Mouse (Mus musculus): ENCODE data around the gene Usp15. TPM values are rescaled to one million over a fixed set of nuclear protein-coding genes. Genes with fewer than 3 reads are reported as not detected.
"Not testable (repeated sequence)": the region's sequence is repeated elsewhere in the genome, so short reads cannot be mapped to it uniquely, and the experiment has no call there.

Usp15 gene
- polyA plus RNA-seq (2011; ENCODE audit: insufficient read depth, insufficient read length, low replicate concordance, missing spikeins): 110 and 125 TPM in 2 replicates

DNA sequence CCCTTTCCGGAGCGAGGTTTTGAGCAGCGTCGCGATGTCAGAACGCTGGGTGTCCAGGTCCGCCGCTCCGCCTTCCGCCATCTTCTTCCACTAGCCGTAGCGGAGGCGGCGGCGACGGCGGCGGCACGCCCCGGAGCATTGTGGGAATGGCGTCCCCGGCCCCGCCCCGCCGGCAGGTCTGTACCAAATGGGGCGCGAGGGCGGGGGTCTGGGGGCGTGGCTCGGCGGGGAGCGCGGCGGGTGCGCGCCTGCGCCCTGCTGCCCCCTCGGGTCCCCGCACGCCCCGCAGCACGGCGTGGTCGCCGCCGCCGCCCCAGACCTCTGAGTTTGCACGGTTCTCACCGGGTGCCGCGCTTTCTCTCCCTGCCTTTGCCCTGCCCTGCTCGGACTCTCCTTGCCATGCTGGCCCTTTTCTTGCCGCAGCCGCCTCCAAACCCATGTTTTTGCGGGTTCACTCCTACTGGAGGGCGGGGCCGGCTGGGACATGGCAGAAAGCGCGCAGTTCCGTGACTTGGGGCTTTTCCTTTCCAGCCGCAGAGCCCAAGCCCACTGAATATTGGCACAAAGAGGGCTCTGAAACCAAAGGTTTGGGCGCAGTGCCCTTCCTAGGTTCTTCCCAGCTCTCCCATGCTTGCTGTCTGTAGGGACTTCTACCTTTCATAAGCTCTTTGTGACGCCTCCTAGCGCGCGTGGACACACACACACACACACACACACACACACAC is at the start of gene Usp15:
Usp15 (minus strand) TSS at position 161 of the 725 bp plus-strand sequence.
- peaks cover 2% of the 10 kb centered on the region; the same call in 1 of the 2 replicates for H3K4me1 ChIP-seq (ENCODE audit: control insufficient read depth, insufficient read depth, low read length)
- peak within 1 kb of the TSS; percentile 99 for H3K27ac ChIP-seq (ENCODE audit: control insufficient read depth, insufficient read depth, low read depth, low read length, poor library complexity)
- under 1% methylated on average over 65 of the region's 66 CpGs for WGBS
- TF ChIP-seq POLR2A (IDR thresholded peaks at IDR 0.05; ENCODE audit: borderline replicate concordance, control insufficient read depth, low read depth, low read length) (peak; percentile 95), CTCF (IDR thresholded peaks at IDR 0.05; ENCODE audit: control insufficient read depth, insufficient read depth, low read length) (no peak)
- peak within 1 kb of the TSS; percentile 95 for H3K4me3 ChIP-seq (replicated peaks; ENCODE audit: control insufficient read depth, low read depth, low read length)

DNA sequence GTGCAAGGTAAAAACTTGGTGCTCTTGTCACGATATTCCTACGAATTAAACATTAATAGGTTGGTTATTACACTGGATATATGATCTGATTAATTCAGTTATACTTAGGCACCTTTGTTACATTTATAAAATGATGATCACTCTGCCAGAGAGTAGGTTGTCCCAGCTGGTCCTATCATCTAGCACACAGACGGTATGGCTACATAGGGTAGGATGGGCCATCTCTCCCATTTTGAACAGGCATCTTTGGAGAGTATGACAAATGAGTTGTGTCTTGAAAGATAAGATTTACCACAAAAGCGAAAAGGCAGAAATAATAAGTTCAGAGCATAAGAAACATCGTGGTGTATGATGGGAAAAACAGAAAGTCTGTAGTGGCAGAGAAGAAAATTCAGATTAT is 32.6 kb upstream of the Usp15 start:
- H3K4me1 ChIP-seq (ENCODE audit: control insufficient read depth, insufficient read depth, low read length): no peaks in the 10 kb centered on the region
- no peak overlapping the region for H3K4me3 ChIP-seq (replicated peaks; ENCODE audit: control insufficient read depth, low read depth, low read length)
- TF ChIP-seq POLR2A (IDR thresholded peaks at IDR 0.05; ENCODE audit: borderline replicate concordance, control insufficient read depth, low read depth, low read length) (no peak), CTCF (IDR thresholded peaks at IDR 0.05; ENCODE audit: control insufficient read depth, insufficient read depth, low read length) (no peak)
- no peak overlapping the region for H3K27ac ChIP-seq (ENCODE audit: control insufficient read depth, insufficient read depth, low read depth, low read length, poor library complexity)
- 68% methylated on average over 5 of the region's 5 CpGs for WGBS

DNA sequence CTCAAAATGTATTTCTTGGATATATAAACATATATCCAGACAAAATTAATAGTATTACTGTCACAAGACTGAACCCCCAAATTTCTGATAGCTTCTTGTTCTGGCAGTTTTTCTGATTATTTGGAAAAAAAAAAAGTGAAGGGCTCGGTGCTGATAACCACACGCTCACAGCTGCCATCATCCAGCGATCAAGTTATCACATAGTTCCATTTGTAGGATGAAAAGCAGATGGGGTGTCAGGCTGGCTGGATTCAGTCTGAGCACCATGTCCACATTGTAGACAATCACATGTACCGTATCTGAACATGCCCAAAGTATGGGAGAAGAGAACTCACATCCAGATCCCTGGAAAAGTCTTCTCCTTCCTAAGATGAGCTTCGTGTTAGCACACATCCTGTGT is 26.0 kb upstream of the Usp15 start:
- no peaks in the 10 kb centered on the region; the same call in none of the 2 replicates for H3K4me1 ChIP-seq (ENCODE audit: control insufficient read depth, insufficient read depth, low read length)
- H3K27ac ChIP-seq (ENCODE audit: control insufficient read depth, insufficient read depth, low read depth, low read length, poor library complexity): 0 out of 2 replicates have a peak overlapping the region, but pooled peaks have one; percentile 14
- H3K4me3 ChIP-seq (replicated peaks; ENCODE audit: control insufficient read depth, low read depth, low read length): no peak overlapping the region
- WGBS: 56% methylated on average over 5 of the region's 5 CpGs
- no peak for TF ChIP-seq POLR2A (IDR thresholded peaks at IDR 0.05; ENCODE audit: borderline replicate concordance, control insufficient read depth, low read depth, low read length)
- no peak for TF ChIP-seq CTCF (IDR thresholded peaks at IDR 0.05; ENCODE audit: control insufficient read depth, insufficient read depth, low read length)

DNA sequence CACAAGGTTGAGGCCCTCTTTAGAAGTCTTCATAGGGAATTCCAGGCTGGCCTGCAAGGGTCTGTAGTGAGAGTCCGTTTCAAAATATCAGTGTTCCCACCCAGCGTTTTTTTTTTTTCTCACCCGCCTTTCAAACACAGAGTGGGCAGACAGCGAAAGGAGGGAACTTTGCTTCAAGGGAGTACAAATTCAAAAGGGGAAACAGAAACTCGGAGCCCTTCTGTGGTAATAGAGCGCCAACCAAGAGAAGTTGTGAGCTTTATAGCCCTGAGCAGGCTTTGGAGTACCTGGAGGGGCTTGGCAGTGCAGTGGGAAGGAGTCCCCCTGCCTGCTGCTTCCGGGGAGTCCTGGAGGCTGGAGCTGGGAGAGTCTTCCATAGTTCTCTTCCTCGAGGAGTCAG is 12.7 kb upstream of the Usp15 start:
- no peak overlapping the region for H3K27ac ChIP-seq (ENCODE audit: control insufficient read depth, insufficient read depth, low read depth, low read length, poor library complexity)

DNA sequence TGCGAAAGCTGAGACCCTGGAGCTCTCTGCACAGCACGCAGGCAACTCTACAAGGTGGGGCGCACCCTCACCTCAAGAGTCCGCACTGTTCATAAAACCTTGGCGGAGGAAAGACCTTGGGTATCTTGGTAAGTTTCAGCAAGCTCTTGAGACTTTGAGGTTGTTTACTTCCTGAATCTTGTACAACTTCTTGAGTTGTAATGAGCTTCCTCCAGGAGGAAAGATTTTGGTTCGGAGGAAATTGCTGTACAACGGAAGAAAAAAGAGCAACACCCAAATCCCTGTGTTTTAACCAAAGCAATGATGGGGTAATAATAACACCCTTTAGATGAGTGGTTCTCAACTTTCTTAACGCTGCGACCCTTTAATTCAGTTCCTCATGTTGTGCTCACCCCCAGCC is 11.5 kb upstream of the Usp15 start:
- TF ChIP-seq POLR2A (IDR thresholded peaks at IDR 0.05; ENCODE audit: borderline replicate concordance, control insufficient read depth, low read depth, low read length) (no peak), CTCF (IDR thresholded peaks at IDR 0.05; ENCODE audit: control insufficient read depth, insufficient read depth, low read length) (no peak)
- peak overlapping the region; percentile 16; the same call in 1 of the 2 replicates for H3K27ac ChIP-seq (ENCODE audit: control insufficient read depth, insufficient read depth, low read depth, low read length, poor library complexity)
- 50% methylated on average over 9 of the region's 9 CpGs for WGBS
- H3K4me3 ChIP-seq (replicated peaks; ENCODE audit: control insufficient read depth, low read depth, low read length): no peak overlapping the region
- H3K4me1 ChIP-seq (ENCODE audit: control insufficient read depth, insufficient read depth, low read length): no peaks in the 10 kb centered on the region; the same call in 1 of the 2 replicates

More for the DNA sequence above, 12.7 kb upstream of the Usp15 start:
- no peak for TF ChIP-seq CTCF (IDR thresholded peaks at IDR 0.05; ENCODE audit: control insufficient read depth, insufficient read depth, low read length)
- no peak for TF ChIP-seq POLR2A (IDR thresholded peaks at IDR 0.05; ENCODE audit: borderline replicate concordance, control insufficient read depth, low read depth, low read length)
- H3K4me3 ChIP-seq (replicated peaks; ENCODE audit: control insufficient read depth, low read depth, low read length): no peak overlapping the region
- no peaks in the 10 kb centered on the region; the same call in 1 of the 2 replicates for H3K4me1 ChIP-seq (ENCODE audit: control insufficient read depth, insufficient read depth, low read length)
- WGBS: 12% methylated on average over 8 of the region's 8 CpGs

DNA sequence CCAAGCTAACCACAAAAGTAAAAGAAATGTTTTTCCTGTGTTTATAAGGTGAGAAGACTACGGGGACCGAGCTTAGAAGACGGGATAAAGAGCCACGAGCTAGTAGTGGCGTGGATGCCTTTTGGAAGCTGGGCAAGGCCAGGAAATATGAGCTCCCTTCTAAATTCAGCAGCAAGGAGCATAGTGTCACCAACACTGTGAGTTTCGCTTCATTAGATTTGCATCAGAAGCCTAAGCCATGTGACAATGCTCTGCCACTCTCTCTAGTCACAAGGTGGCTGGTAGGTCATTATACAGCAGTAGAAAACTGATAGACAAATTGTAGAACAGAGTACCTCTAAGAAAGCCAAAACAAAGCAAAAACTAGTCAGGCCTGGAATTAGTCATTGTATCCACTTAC is 9.3 kb upstream of the Usp15 start:
- H3K4me3 ChIP-seq (replicated peaks; ENCODE audit: control insufficient read depth, low read depth, low read length): no peak overlapping the region
- TF ChIP-seq POLR2A (IDR thresholded peaks at IDR 0.05; ENCODE audit: borderline replicate concordance, control insufficient read depth, low read depth, low read length) (no peak), CTCF (IDR thresholded peaks at IDR 0.05; ENCODE audit: control insufficient read depth, insufficient read depth, low read length) (no peak)
- H3K4me1 ChIP-seq (ENCODE audit: control insufficient read depth, insufficient read depth, low read length): peaks cover 1% of the 10 kb centered on the region; the same call in 1 of the 2 replicates
- H3K27ac ChIP-seq (ENCODE audit: control insufficient read depth, insufficient read depth, low read depth, low read length, poor library complexity): no peak overlapping the region
- WGBS: 87% methylated on average over 6 of the region's 6 CpGs

DNA sequence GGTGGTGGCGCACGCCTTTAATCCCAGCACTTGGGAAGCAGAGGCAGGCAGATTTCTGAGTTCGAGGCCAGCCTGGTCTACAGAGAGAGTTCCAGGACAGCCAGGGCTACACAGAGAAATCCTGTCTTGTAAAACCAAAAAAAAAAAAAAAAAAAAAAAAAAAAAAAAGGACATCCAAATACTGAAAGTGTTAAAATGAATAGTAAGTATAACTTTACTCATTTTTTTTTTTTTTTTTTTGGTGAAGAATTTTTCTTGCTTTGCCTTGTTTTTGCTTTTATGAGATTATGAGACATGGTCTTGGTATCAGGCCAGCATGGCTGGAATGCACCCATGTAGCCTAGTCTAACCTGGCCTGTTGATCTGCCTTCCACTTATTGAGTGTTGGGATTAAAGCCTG is 8.6 kb upstream of the Usp15 start:
- WGBS: 93% methylated on average over 3 of the region's 3 CpGs

DNA sequence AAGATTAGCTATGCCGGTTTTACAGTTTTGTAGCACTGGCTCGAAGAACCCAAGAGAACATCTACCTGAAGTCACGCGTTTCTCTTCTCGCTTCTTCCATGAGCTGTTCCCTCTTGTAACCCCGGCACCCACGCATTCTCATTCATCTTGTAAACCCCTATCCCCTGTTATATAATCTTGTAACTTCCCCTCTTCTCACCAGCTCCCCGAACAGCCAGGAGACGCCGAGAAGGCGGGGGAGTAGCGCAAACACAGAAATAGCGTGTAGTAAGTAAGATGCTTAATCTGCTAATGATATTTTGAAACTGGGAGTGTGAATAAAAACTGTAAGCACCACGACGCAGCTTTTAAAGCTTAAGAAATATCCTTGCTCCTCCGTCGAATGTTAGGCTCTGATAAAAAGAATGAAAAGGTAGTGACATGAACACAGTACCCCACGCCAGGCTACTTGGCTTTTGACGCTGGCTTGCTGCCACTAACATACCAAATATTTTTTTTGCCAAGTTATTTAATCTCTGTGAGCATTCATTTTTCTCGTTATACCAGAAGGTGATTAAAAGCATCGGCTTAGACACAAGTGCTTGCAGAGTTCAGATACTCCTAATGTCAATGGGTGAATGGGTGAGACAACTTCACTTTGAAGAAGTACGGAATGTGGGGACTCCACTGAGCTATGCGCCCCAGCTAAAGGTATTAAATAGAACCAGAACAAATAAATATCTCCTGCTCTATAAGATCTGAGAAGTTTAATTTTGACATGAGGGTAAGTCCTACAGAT is 5.4 kb upstream of the Usp15 start:
- H3K4me3 ChIP-seq (replicated peaks; ENCODE audit: control insufficient read depth, low read depth, low read length): peak overlapping the region; percentile 31
- H3K27ac ChIP-seq (ENCODE audit: control insufficient read depth, insufficient read depth, low read depth, low read length, poor library complexity): peak overlapping the region; percentile 68
- WGBS: 16% methylated on average over 23 of the region's 23 CpGs
- peaks cover 1% of the 10 kb centered on the region; the same call in 1 of the 2 replicates for H3K4me1 ChIP-seq (ENCODE audit: control insufficient read depth, insufficient read depth, low read length)
- TF ChIP-seq POLR2A (IDR thresholded peaks at IDR 0.05; ENCODE audit: borderline replicate concordance, control insufficient read depth, low read depth, low read length) (no peak), CTCF (IDR thresholded peaks at IDR 0.05; ENCODE audit: control insufficient read depth, insufficient read depth, low read length) (no peak)

More for the DNA sequence above, 8.6 kb upstream of the Usp15 start:
- not testable (repeated sequence) for H3K4me3 ChIP-seq (replicated peaks; ENCODE audit: control insufficient read depth, low read depth, low read length); H3K27ac ChIP-seq (ENCODE audit: control insufficient read depth, insufficient read depth, low read depth, low read length, poor library complexity); H3K4me1 ChIP-seq (ENCODE audit: control insufficient read depth, insufficient read depth, low read length)

Measured in bone marrow, adult 2 months (tissue).